Mouse (Mus musculus): ENCODE measurements at regions not wholly inside any gene's neighbourhood (a gene's known extent, or its start where the extent isn't known, plus 50 kb on each side); places are given as distances from the start of the nearest gene placed in this dataset.

- Histone ChIP-seq H3K4me3 (ENCODE audit: insufficient read depth in 1 of 2, low read depth in 1 of 2, low read length in 2 of 2, poor library complexity in 1 of 2, severe bottlenecking in 1 of 2) (no peak overlapping the region), H3K9ac (ENCODE audit: insufficient read depth, low read depth, low read length, poor library complexity, severe bottlenecking) (no peak overlapping the region), H3K36me3 (ENCODE audit: control insufficient read depth, insufficient read depth, low read length, poor library complexity, severe bottlenecking) (no peaks in the 10 kb centered on the region), H3K9me3 (ENCODE audit: control insufficient read depth, insufficient read depth, low read depth, low read length) (no peaks in the 10 kb centered on the region), H3K4me1 (ENCODE audit: control insufficient read depth in 2 of 2, insufficient read depth in 2 of 2, low read length in 2 of 2, poor library complexity in 1 of 2) (0 out of 4 replicates have a peak, but pooled peaks cover 0 to 4% of the 10 kb centered on the region in 2 experiments), H3K27ac (ENCODE audit: insufficient read depth, low read depth, low read length, poor library complexity, severe bottlenecking) (no peak overlapping the region)
- TF ChIP-seq MAFK (IDR thresholded peaks at IDR 0.05; ENCODE audit: insufficient read depth, low read depth, low read length) (no peak), ZC3H11A (IDR thresholded peaks at IDR 0.05; ENCODE audit: borderline replicate concordance, low read depth, low read length) (no peak), HCFC1 (IDR thresholded peaks at IDR 0.05; ENCODE audit: borderline replicate concordance, insufficient read depth, low read length) (no peak), CHD2 (IDR thresholded peaks at IDR 0.05; ENCODE audit: low read depth, low read length) (no peak), ZNF384 (IDR thresholded peaks at IDR 0.05; ENCODE audit: low read depth, low read length) (no peak)
- in situ Hi-C loops (cut with MboI; ENCODE audit: low sequenced_read_pairs in 2 of 2, unreplicated experiment in 2 of 2) = no loop called here
- DNase-seq (ENCODE audit: low read depth, low spot score) = no peak
Measured at GRCm38 (mm10) chr2:21028605-21029004, 59.9 kb upstream of the Arhgap21 start.

DNA sequence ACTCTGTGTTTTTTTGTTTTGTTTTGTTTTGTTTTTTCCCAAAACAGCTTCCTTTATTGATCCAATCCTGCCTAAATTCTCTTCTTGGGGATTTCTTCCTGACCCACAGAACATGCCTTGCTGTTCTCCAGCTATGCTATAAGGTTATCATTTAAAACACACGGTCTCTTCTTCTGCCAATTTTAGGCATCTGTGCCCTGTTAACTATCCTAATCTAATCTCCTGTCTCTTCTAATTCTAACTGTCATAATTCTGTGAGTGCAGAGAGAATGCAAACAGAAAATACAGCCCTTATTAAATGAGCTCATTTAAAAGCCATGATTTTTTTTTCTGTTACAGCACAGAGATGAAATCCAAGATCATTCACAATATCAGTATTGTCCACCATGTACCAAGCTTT is 49.9 kb upstream of the Arhgap21 start:
- Histone ChIP-seq H3K9me3 (ENCODE audit: control insufficient read depth, insufficient read depth, low read depth, low read length) (no peaks in the 10 kb centered on the region), H3K4me3 (ENCODE audit: insufficient read depth in 1 of 2, low read depth in 1 of 2, low read length in 2 of 2, poor library complexity in 1 of 2, severe bottlenecking in 1 of 2) (no peak overlapping the region), H3K27ac (ENCODE audit: insufficient read depth, low read depth, low read length, poor library complexity, severe bottlenecking) (no peak overlapping the region), H3K9ac (ENCODE audit: insufficient read depth, low read depth, low read length, poor library complexity, severe bottlenecking) (no peak overlapping the region), H3K36me3 (ENCODE audit: control insufficient read depth, insufficient read depth, low read length, poor library complexity, severe bottlenecking) (no peaks in the 10 kb centered on the region), H3K4me1 (ENCODE audit: control insufficient read depth in 2 of 2, insufficient read depth in 2 of 2, low read length in 2 of 2, poor library complexity in 1 of 2) (no peaks in the 10 kb centered on the region)
- in situ Hi-C loops (cut with MboI; ENCODE audit: low sequenced_read_pairs in 2 of 2, unreplicated experiment in 2 of 2) = no loop called here
- no peak for TF ChIP-seq CHD2 (IDR thresholded peaks at IDR 0.05; ENCODE audit: low read depth, low read length)
- no peak for DNase-seq (ENCODE audit: low read depth, low spot score)

Data from ES-E14 (cell line).